Mouse (Mus musculus): Measurements from ENCODE around the gene Gpr84. TPM values are rescaled to one million over a fixed set of nuclear protein-coding genes. Genes with fewer than 3 reads are reported as not detected.

The Gpr84 gene
- polyA plus RNA-seq (2015; fragmentation: Nextera tagmentation; extraction: Ambion mirVana), result 0.89 and 2.3 TPM in 2 replicates

DNA sequence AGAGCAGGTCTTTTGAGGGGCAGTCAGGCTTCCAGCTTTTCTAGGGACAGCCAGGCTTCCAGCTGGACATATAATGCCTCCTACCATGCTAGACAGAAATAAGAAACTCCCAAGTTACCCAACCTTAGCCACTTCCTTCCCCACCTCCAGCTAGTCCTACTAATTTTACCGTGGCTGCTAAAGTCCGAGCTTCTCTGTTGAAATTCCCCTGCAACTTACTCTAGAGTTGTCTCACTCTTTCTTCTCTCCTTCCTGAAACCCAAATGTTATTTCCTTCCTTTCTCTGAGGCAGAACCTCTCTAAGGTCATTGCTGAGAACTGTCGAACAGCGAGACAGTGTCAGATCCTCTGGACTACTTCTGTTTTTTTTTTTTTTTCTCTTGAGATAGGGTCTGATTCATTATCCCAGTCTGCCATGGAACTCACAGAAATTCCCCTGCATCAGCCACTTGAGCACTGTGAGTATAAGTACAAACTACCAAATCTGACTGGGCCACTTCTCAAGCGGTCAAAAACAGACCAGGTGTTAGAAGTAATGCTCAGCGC lies at the start of gene Gpr84:
Gene Gpr84, minus strand, starts transcription at position 248 of the 546 bp plus-strand sequence.

DNA sequence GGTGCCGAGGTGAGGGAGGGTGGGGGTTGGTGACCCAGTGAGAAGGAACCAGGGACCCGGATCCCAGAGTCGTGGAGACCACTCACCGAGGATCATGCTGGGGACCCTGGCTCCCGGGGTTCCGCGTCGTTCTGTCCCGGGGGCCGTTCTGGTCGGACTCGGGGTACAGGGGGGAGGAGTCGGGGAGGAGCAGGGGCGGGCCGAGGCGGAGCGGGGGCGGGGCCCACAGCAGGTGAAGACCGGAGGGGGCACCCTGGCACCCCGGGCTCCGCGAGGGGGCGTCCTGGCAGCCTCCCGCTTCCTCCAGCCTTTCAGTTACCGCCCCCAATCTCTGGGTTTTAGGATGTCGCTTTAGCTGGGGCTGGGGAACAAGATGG lies 29.5 kb upstream of the Gpr84 start, which contains the start of gene Zfp385a:
Gene Zfp385a, minus strand, starts transcription at position 133 of the 377 bp plus-strand sequence.

DNA sequence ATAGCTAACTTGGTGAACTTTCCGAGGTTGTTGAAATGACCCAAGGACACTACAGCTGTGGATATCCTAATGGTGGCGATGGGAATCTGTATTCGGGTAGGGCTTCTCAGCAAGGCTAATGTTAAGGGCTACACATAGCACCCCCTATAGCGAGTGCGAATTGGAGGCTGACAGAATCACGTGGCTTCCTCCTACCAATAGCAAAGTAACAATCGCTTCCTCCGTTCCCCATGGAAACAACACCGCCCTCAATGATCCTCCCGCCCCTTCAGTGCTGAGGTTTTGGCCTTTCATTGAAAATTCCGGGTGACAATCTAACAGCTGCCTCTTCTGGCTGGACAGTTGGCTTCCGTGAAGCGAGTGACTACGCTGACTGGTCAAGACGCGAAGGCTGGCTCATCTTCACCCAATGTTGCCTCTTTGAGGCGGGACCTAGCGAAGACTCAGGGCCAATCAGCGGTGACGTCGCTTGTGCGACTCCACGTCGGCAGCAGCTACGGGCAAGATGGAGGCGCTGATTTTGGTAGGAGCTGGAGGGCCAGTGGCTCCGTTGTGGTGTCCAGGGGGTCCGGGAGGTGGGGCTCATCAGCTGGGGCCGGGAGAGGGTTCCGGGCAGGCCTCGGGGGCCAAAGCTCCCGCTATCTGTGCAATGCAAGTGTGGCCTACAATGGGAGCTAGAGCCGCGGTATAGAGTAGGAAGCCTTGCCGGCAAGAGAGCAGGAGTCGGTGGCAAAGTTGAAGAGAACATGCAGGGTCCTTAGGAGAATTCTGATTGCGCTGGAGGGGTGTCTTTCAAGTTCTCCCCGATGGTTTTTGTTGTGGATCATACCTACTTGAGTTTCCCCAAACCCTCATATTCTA lies 37.8 kb downstream of the Gpr84 start, which contains the start of gene Copz1:
Gene Copz1, plus strand, starts transcription at position 296 of the 861 bp plus-strand sequence.

MicroRNAs encoded within 50 kb of the gene (microRNA counts, 519-probe panel; counts per million panel counts)
- microRNA mmu-miR-148b, result 6,428 counts per million, percentile 55 among the panel's probes with 10 or more counts

Other genes starting within 250 kb of the Gpr84 start
- 3.3 and 3.6 TPM in 2 replicates for gene Smug1, start 143.5 kb downstream of the Gpr84 start, polyA plus RNA-seq (2015; fragmentation: Nextera tagmentation; extraction: Ambion mirVana)
- gene Cbx5, start 70.8 kb downstream of the Gpr84 start, polyA plus RNA-seq (2015; fragmentation: Nextera tagmentation; extraction: Ambion mirVana), result 46.0 and 48.9 TPM in 2 replicates
- 432 and 476 TPM in 2 replicates for gene Hnrnpa1, start 70.2 kb downstream of the Gpr84 start, polyA plus RNA-seq (2015; fragmentation: Nextera tagmentation; extraction: Ambion mirVana)
- gene Nfe2, start 52.2 kb downstream of the Gpr84 start, polyA plus RNA-seq (2015; fragmentation: Nextera tagmentation; extraction: Ambion mirVana), result 166 and 185 TPM in 2 replicates
- 159 and 168 TPM in 2 replicates for gene Copz1, start 37.9 kb downstream of the Gpr84 start, polyA plus RNA-seq (2015; fragmentation: Nextera tagmentation; extraction: Ambion mirVana)
- gene Zfp385a, start 29.5 kb upstream of the Gpr84 start, polyA plus RNA-seq (2015; fragmentation: Nextera tagmentation; extraction: Ambion mirVana), result 5.3 and 6.3 TPM in 2 replicates
- 11.0 and 13.9 TPM in 2 replicates for gene Itga5, start 56.2 kb upstream of the Gpr84 start, polyA plus RNA-seq (2015; fragmentation: Nextera tagmentation; extraction: Ambion mirVana)
- 0.16 and 0.39 TPM in 2 replicates for gene Gtsf1, start 119.9 kb upstream of the Gpr84 start, polyA plus RNA-seq (2015; fragmentation: Nextera tagmentation; extraction: Ambion mirVana)
- not detected in 2 replicates for gene Gtsf2, start 137.9 kb upstream of the Gpr84 start, polyA plus RNA-seq (2015; fragmentation: Nextera tagmentation; extraction: Ambion mirVana)
- 13.3 and 17.9 TPM in 2 replicates for gene Nckap1l, start 143.2 kb upstream of the Gpr84 start, polyA plus RNA-seq (2015; fragmentation: Nextera tagmentation; extraction: Ambion mirVana)
- 1.8 and 2.6 TPM in 2 replicates for gene Pde1b, start 192.4 kb upstream of the Gpr84 start, polyA plus RNA-seq (2015; fragmentation: Nextera tagmentation; extraction: Ambion mirVana)
- 0.32 and 0.42 TPM in 2 replicates for gene Ppp1r1a, start 227.4 kb upstream of the Gpr84 start, polyA plus RNA-seq (2015; fragmentation: Nextera tagmentation; extraction: Ambion mirVana)

Measured in spleen, postnatal 0 days (tissue).